Mouse (Mus musculus): ENCODE data around the gene Gtf3c5. TPM values are rescaled to one million over a fixed set of nuclear protein-coding genes. Genes with fewer than 3 reads are reported as not detected.

Gtf3c5 gene
- polyA plus RNA-seq, 1 experiment from 2014 or later, result 47.7 TPM

DNA sequence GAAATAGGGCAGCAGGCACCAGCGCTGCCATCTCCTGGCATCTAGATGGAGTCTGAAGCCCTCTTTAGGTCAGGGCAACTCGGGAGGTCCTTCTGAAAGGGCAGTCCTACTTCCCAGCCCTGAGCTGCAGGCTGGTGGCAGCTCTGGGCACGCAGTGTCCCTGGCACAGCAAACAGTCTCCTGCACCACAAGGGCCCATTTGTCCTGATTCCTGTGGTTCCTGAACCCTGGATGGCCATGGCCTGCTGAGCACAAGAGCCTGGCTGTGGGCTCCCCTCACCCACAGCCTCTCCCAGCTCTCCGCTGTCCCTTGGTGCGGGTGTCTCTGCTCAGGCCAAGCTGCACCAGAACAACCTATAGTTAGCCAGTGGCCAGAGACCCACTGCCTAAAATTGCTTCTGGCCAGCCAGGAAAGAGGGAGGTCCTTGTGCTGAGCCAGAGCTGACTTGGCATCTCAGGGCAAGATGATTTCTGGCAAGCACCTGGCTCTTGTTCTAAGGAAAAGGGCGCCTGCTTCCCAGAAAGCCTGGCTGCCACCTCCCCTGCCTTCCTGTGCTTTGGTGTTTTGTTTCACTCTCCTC, 61.9 kb downstream of the Gtf3c5 start:
- 71% methylated on average over 6 of the region's 6 CpGs for WGBS
- Histone ChIP-seq H3K36me3 (no peaks in the 10 kb centered on the region), H3K9me3 (replicated peaks) (no peaks in the 10 kb centered on the region), H3K27ac (replicated peaks) (peak overlapping the region; percentile 60; the same call in 1 of the 2 replicates), H3K27me3 (no peaks in the 10 kb centered on the region), H3K9ac (no peak overlapping the region), H3K4me1 (peaks cover 84% of the 10 kb centered on the region), H3K4me2 (replicated peaks) (no peak overlapping the region), H3K4me3 (replicated peaks) (no peak overlapping the region)
- ATAC-seq (ENCODE audit: insufficient number of reproducible peaks, low FRiP score, low TSS enrichment, low read depth), result no peak

- ATAC-seq (ENCODE audit: insufficient number of reproducible peaks, low FRiP score, low TSS enrichment, low read depth), result no peak
- H3K9me3 ChIP-seq (replicated peaks), result no peaks in the 10 kb centered on the region
- no peaks in the 10 kb centered on the region for H3K27me3 ChIP-seq
- H3K9ac ChIP-seq, result no peak overlapping the region
- no peak overlapping the region for H3K4me2 ChIP-seq (replicated peaks)
- WGBS, result 70% methylated on average over 5 of the region's 5 CpGs
- no peak overlapping the region for H3K27ac ChIP-seq (replicated peaks)
- H3K4me1 ChIP-seq, result peaks cover 74% of the 10 kb centered on the region
- no peaks in the 10 kb centered on the region for H3K36me3 ChIP-seq
- no peak overlapping the region for H3K4me3 ChIP-seq (replicated peaks)
Observed at GRCm38 (mm10) chr2:28520581-28520980, 63.0 kb downstream of the Gtf3c5 start.

DNA sequence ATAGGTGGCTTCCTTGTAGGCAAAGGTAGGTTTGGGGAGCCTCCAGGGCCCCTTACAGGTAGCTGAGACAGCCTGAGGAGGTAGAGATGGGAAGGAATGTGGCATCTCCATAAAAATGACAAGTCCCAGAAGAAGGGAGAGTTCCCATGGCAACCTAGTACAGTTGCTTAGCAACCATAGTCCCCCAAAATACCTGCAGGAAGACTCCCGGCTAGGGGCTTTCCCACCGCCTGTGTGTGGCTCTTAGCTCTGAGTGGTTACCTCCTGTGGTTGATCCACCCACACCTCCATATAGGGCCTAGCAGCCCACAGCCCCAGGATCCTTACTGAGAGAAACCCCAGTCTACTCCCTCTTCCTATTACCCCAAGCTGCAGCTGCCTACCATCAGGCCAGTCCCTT, 65.3 kb downstream of the Gtf3c5 start:
- Histone ChIP-seq H3K4me1 (peaks cover 70% of the 10 kb centered on the region), H3K9me3 (replicated peaks) (no peaks in the 10 kb centered on the region), H3K36me3 (no peaks in the 10 kb centered on the region), H3K27me3 (no peaks in the 10 kb centered on the region), H3K4me3 (replicated peaks) (no peak overlapping the region), H3K4me2 (replicated peaks) (no peak overlapping the region), H3K27ac (replicated peaks) (no peak overlapping the region), H3K9ac (no peak overlapping the region)
- ATAC-seq (ENCODE audit: insufficient number of reproducible peaks, low FRiP score, low TSS enrichment, low read depth), result no peak
- 30% methylated on average over 2 of the region's 2 CpGs for WGBS

DNA sequence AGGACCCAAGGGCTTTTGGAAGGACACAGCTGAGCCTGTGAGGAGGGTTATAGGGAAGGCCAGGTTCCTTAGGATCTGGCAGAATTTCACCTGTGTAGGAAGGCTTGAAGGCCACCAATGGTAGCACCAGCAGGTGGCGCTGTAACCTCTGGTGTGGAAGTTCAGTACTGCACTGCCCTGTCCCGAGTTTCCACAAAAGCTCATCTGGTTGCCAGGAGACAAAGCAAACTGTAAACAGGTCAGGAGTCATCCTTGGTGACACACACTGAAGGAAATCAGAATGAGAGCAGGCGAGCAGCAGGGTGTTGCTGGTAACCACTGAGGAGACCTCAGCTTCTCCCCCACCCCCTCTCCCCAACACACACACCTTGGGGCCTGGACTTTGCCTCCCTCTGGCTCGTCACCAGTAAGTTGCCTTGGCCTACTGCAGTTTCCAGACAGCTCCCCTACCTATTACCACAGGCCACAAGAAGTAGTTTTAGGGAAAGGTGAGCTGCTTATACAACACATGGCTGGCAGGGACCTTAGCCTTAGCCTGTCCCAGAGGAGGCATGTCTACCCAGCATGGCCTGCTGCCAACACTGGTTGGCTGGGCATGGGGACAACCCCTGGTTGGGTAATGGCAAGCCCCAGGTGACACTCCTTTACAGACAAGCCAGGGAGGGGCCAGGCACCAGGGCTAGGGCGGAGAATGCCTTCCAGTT, 66.2 kb downstream of the Gtf3c5 start:
- no peak for ATAC-seq (ENCODE audit: insufficient number of reproducible peaks, low FRiP score, low TSS enrichment, low read depth)
- Histone ChIP-seq H3K4me3 (replicated peaks) (no peak overlapping the region), H3K4me1 (peaks cover 67% of the 10 kb centered on the region), H3K27ac (replicated peaks) (0 out of 2 replicates have a peak overlapping the region, but pooled peaks have one; percentile 9), H3K36me3 (no peaks in the 10 kb centered on the region), H3K27me3 (no peaks in the 10 kb centered on the region), H3K9ac (no peak overlapping the region), H3K4me2 (replicated peaks) (no peak overlapping the region), H3K9me3 (replicated peaks) (no peaks in the 10 kb centered on the region)
- WGBS, result 46% methylated on average over 5 of the region's 5 CpGs

Small RNAs within 50 kb of the gene (microRNA-seq; reads per million reads assigned to microRNA genes)
- gene Gm22824 (ENCODE audit: borderline number of aligned reads), result not detected

Other genes with a start within 250 kb of the Gtf3c5 start
- gene Ppp1r26, start 137.0 kb downstream of the Gtf3c5 start, polyA plus RNA-seq (2015; fragmentation: Nextera tagmentation; extraction: Ambion mirVana), result 5.3 and 6.5 TPM in 2 replicates
- gene 1700007K13Rik, start 117.4 kb downstream of the Gtf3c5 start, polyA plus RNA-seq (2015; fragmentation: Nextera tagmentation; extraction: Ambion mirVana), result 6.9 and 11.8 TPM in 2 replicates
- gene Mrps2, start 115.7 kb downstream of the Gtf3c5 start, polyA plus RNA-seq (2015; fragmentation: Nextera tagmentation; extraction: Ambion mirVana), result 50.1 and 54.8 TPM in 2 replicates
- gene Gbgt1, start 86.9 kb downstream of the Gtf3c5 start, polyA plus RNA-seq (2015; fragmentation: Nextera tagmentation; extraction: Ambion mirVana), result 0.95 and 1.2 TPM in 2 replicates
- 1.7 and 2.2 TPM in 2 replicates for gene Gm10134, start 77.7 kb downstream of the Gtf3c5 start, polyA plus RNA-seq (2015; fragmentation: Nextera tagmentation; extraction: Ambion mirVana)
- 69.3 and 70.8 TPM in 2 replicates for gene Ralgds, start 70.6 kb downstream of the Gtf3c5 start, polyA plus RNA-seq (2015; fragmentation: Nextera tagmentation; extraction: Ambion mirVana)
- gene Cel, start 20.3 kb downstream of the Gtf3c5 start, polyA plus RNA-seq (2015; fragmentation: Nextera tagmentation; extraction: Ambion mirVana), result 0.08 TPM in 1 of 2 replicates, not detected in the other
- gene Gfi1b, start 38.2 kb upstream of the Gtf3c5 start, polyA plus RNA-seq (2015; fragmentation: Nextera tagmentation; extraction: Ambion mirVana), result not detected in 2 replicates
- gene Tsc1, start 57.5 kb upstream of the Gtf3c5 start, polyA plus RNA-seq (2015; fragmentation: Nextera tagmentation; extraction: Ambion mirVana), result 17.2 and 18.0 TPM in 2 replicates
- 7.4 and 10.3 TPM in 2 replicates for gene Spaca9, start 116.0 kb upstream of the Gtf3c5 start, polyA plus RNA-seq (2015; fragmentation: Nextera tagmentation; extraction: Ambion mirVana)
- 2.9 and 6.5 TPM in 2 replicates for gene Ak8, start 116.4 kb upstream of the Gtf3c5 start, polyA plus RNA-seq (2015; fragmentation: Nextera tagmentation; extraction: Ambion mirVana)